Mouse (Mus musculus) olfactory bulb, adult 2 months (tissue): ENCODE measurements around the gene Phactr2. TPM values are rescaled to one million over a fixed set of nuclear protein-coding genes. Genes with fewer than 3 reads are reported as not detected.
"Not testable (repeated sequence)": the region's sequence is repeated elsewhere in the genome, so short reads cannot be mapped to it uniquely, and the experiment has no call there.

Source experiments
- H3K27ac ChIP-seq: fragments of 200-500 bp; 2 replicates; pipeline ENCODE4 v1.5.1; 2012; ENCODE audit warnings: low read depth, low read length; ENCODE audit not compliant: insufficient read depth
- H3K4me1 ChIP-seq: fragments of 200-500 bp; 2 replicates; pipeline ENCODE4 v1.6.1; 2012; ENCODE audit warnings: low read length; ENCODE audit not compliant: control insufficient read depth, insufficient read depth
- H3K4me3 ChIP-seq: fragments of 200-500 bp; 2 replicates; pipeline ENCODE4 v1.5.1; 2012; ENCODE audit warnings: mild to moderate bottlenecking, low read depth, low read length, moderate library complexity; ENCODE audit not compliant: insufficient read depth
- CTCF ChIP-seq: fragments of 200-500 bp; IDR thresholded peaks from 2 replicates; pipeline ENCODE4 v1.5.1; 2012; ENCODE audit warnings: low read depth, mild to moderate bottlenecking, low read length, moderate library complexity; ENCODE audit not compliant: insufficient read depth
- POLR2A ChIP-seq: fragments of 200-500 bp; IDR thresholded peaks from 2 replicates; pipeline ENCODE4 v1.6.1; 2012; ENCODE audit warnings: mild to moderate bottlenecking, low read depth, low read length, moderate library complexity; ENCODE audit not compliant: insufficient read depth
- WGBS: fragments of 180-500 bp; shearing (Covaris S2); methylation state at CpG from one replicate; pipeline ENCODE4 v1.1.7; 2018; 5-methylcytosine and 5-hydroxymethylcytosine counted together
- polyA plus RNA-seq: library from polyadenylated mRNA; stranded (reverse); fragments of >200 nt; gene quantifications from 2 replicates; pipeline ENCODE4 v1.2.4, GENCODE M21; 2012; ENCODE audit warnings: low replicate concordance; ENCODE audit not compliant: missing spikeins, insufficient read depth, insufficient read length

The Phactr2 gene
- polyA plus RNA-seq, 1 experiment = not detected

GRCm38 (mm10) chr10:13489671-13490070, 15.5 kb upstream of the Phactr2 start:
- WGBS = 78% methylated on average over 6 of the region's 6 CpGs
- no peak overlapping the region for H3K27ac ChIP-seq

GRCm38 (mm10) chr10:13485958-13486357, 11.7 kb upstream of the Phactr2 start:
- H3K27ac ChIP-seq = no peak overlapping the region
- no peak for TF ChIP-seq CTCF
- no peak for TF ChIP-seq POLR2A
- H3K4me1 ChIP-seq = no peaks in the 10 kb centered on the region
- H3K4me3 ChIP-seq = no peak overlapping the region
- 64% methylated on average over 4 of the region's 4 CpGs for WGBS

More at GRCm38 (mm10) chr10:13489671-13490070, 15.5 kb upstream of the Phactr2 start:
- Histone ChIP-seq H3K4me1 (no peaks in the 10 kb centered on the region), H3K4me3 (no peak overlapping the region)
- TF ChIP-seq CTCF (no peak), POLR2A (no peak)

GRCm38 (mm10) chr10:13479341-13479740, 5.1 kb upstream of the Phactr2 start:
- WGBS = 84% methylated on average over 6 of the region's 6 CpGs
- Histone ChIP-seq H3K4me1 (peaks cover 8% of the 10 kb centered on the region; the same call in 1 of the 2 replicates), H3K4me3 (no peak overlapping the region), H3K27ac (no peak overlapping the region)
- TF ChIP-seq POLR2A = no peak
- no peak for TF ChIP-seq CTCF

GRCm38 (mm10) chr10:13475121-13475520, 909 bp upstream of the Phactr2 start:
- TF ChIP-seq POLR2A (no peak), CTCF (no peak)
- H3K4me3 ChIP-seq = no peak overlapping the region
- H3K27ac ChIP-seq = no peak overlapping the region
- 43% methylated on average over 7 of the region's 7 CpGs for WGBS
- H3K4me1 ChIP-seq = peaks cover 13% of the 10 kb centered on the region

- peak overlapping the region; percentile 51 for H3K4me3 ChIP-seq
- TF ChIP-seq CTCF (no peak), POLR2A (no peak)
- WGBS = 20% methylated on average over 10 of the region's 10 CpGs
- H3K4me1 ChIP-seq = peaks cover 13% of the 10 kb centered on the region
- H3K27ac ChIP-seq = no peak overlapping the region
Measured at GRCm38 (mm10) chr10:13474568-13474955, 350 bp upstream of the Phactr2 start.

- TF ChIP-seq POLR2A = no peak
- WGBS = 26% methylated on average over 17 of the region's 17 CpGs
- Histone ChIP-seq H3K4me3 (peak overlapping the region; percentile 51), H3K27ac (no peak overlapping the region), H3K4me1 (peaks cover 13% of the 10 kb centered on the region)
Measured at GRCm38 (mm10) chr10:13473287-13473832, 852 bp downstream of the Phactr2 start.

- TF ChIP-seq CTCF (no peak), POLR2A (no peak)
- H3K4me1 ChIP-seq = peaks cover 13% of the 10 kb centered on the region
- H3K27ac ChIP-seq = no peak overlapping the region
- H3K4me3 ChIP-seq = no peak overlapping the region
- 89% methylated on average over 3 of the region's 3 CpGs for WGBS
Measured at GRCm38 (mm10) chr10:13470236-13470635, 4.0 kb downstream of the Phactr2 start.

- 83% methylated on average over 6 of the region's 6 CpGs for WGBS
- H3K4me3 ChIP-seq, H3K27ac ChIP-seq, H3K4me1 ChIP-seq: not testable (repeated sequence)
Measured at GRCm38 (mm10) chr10:13468025-13468529, 6.1 kb downstream of the Phactr2 start.

GRCm38 (mm10) chr10:13466925-13467324, 7.3 kb downstream of the Phactr2 start:
- 31% methylated on average over 5 of the region's 5 CpGs for WGBS
- no peak for TF ChIP-seq CTCF
- TF ChIP-seq POLR2A = no peak
- Histone ChIP-seq H3K27ac (no peak overlapping the region), H3K4me1 (no peaks in the 10 kb centered on the region), H3K4me3 (no peak overlapping the region)

GRCm38 (mm10) chr10:13464295-13464694, 9.9 kb downstream of the Phactr2 start:
- H3K4me1 ChIP-seq, H3K27ac ChIP-seq, H3K4me3 ChIP-seq: not testable (repeated sequence)
- WGBS = 96% methylated on average over 3 of the region's 3 CpGs
